Mouse (Mus musculus) myocyte (in vitro differentiated cells): Measurements from ENCODE around the gene Zbtb37.
"Not testable (repeated sequence)": the region's sequence is repeated elsewhere in the genome, so short reads cannot be mapped to it uniquely, and the experiment has no call there.

Experiments
- E2F4 ChIP-seq: IDR thresholded peaks from one replicate; pipeline ENCODE4 v1.6.1; 2011; ENCODE audit warnings: mild to moderate bottlenecking, control low read depth, moderate library complexity; ENCODE audit not compliant: insufficient read depth
- MAX ChIP-seq: IDR thresholded peaks from one replicate; pipeline ENCODE4 v1.6.1; 2011; ENCODE audit warnings: low read depth, mild to moderate bottlenecking, control low read depth
- MYOD1 ChIP-seq, 3 experiments: IDR thresholded peaks; one replicate each; pipeline ENCODE4 v1.6.1; 2011; ENCODE audit warnings: control low read depth in 2 of 3, low read depth in 2 of 3, mild to moderate bottlenecking in 2 of 3, moderate library complexity in 1 of 3; ENCODE audit not compliant: insufficient read length in 2 of 3, control insufficient read depth in 1 of 3
- MYOG ChIP-seq, 3 experiments: IDR thresholded peaks; one replicate each; pipeline ENCODE4 v1.6.1; 2011; ENCODE audit warnings: control low read depth in 2 of 3, low read depth in 2 of 3, mild to moderate bottlenecking in 2 of 3; ENCODE audit not compliant: insufficient read length in 2 of 3, control insufficient read depth in 1 of 3, insufficient read depth in 1 of 3
- POLR2A ChIP-seq: IDR thresholded peaks from one replicate; pipeline ENCODE4 v1.6.1; 2011; ENCODE audit warnings: low read depth, mild to moderate bottlenecking, control low read depth, moderate library complexity; ENCODE audit not compliant: insufficient read length
- POLR2AphosphoS2 ChIP-seq: IDR thresholded peaks from one replicate; pipeline ENCODE4 v1.6.1; 2011; ENCODE audit warnings: low read depth, control low read depth; ENCODE audit not compliant: insufficient read length
- TCF12 ChIP-seq: IDR thresholded peaks from one replicate; pipeline ENCODE4 v1.6.1; 2011; ENCODE audit warnings: mild to moderate bottlenecking, control low read depth; ENCODE audit not compliant: poor library complexity, insufficient read depth, severe bottlenecking
- TCF3 ChIP-seq: IDR thresholded peaks from one replicate; pipeline ENCODE4 v1.6.1; 2011; ENCODE audit warnings: low read depth, control low read depth; ENCODE audit not compliant: insufficient read length
- USF1 ChIP-seq: IDR thresholded peaks from one replicate; pipeline ENCODE4 v1.6.1; 2011; ENCODE audit warnings: low read depth, mild to moderate bottlenecking, control low read depth, moderate library complexity

GRCm38 (mm10) chr1:160984731-160985130 lies 49.9 kb downstream of the Zbtb37 start:
- not testable (repeated sequence) for TF ChIP-seq MAX; POLR2A; TCF12; E2F4; USF1; POLR2AphosphoS2; MYOG (IDR thresholded peaks at IDR 0.05; ENCODE audit: control insufficient read depth in 1 of 3, insufficient read depth in 1 of 3, insufficient read length in 2 of 3, low read depth in 2 of 3); MYOD1 (IDR thresholded peaks at IDR 0.05; ENCODE audit: control insufficient read depth in 1 of 3, insufficient read length in 2 of 3, low read depth in 2 of 3); TCF3
